12 mouse cellular contexts compared by ENCODE assay signal in genomic region chr2:38471745-38472144, GRCm38 (mm10). TPM values are rescaled to one million over a fixed set of nuclear protein-coding genes. Genes with fewer than 3 reads are reported as not detected.
DNase-seq lines count a peak whose midpoint lies in the region; ATAC-seq lines count a peak whose summit lies in the region.
"Had no signal": no experiment of that assay in that cellular context is flagged by ENCODE, and none has a peak within 500 bp of the region (broad histone marks: within the 10 kb centered on the region; RNA-seq: fewer than 3 reads in every experiment).

No protein-coding gene starts in this region.

- no peak overlapping the region for H3K4me3 ChIP-seq in midbrain, embryonic 10.5 days
- H3K4me3 ChIP-seq: embryonic facial prominence, embryonic 12.5 days; heart, embryonic 13.5 days; lung, embryonic 15.5 days had no signal

- H3K9me3 ChIP-seq in midbrain, embryonic 10.5 days (replicated peaks) = no peaks in the 10 kb centered on the region
- H3K9me3 ChIP-seq: embryonic facial prominence, embryonic 12.5 days; heart, embryonic 13.5 days; lung, embryonic 15.5 days had no signal

- DNase-seq in CD4-positive helper T cell, adult 2 months (ENCODE audit: low read depth, low spot score) = peak; percentile 71
- DNase-seq in MEL-GATA-1-ER (ENCODE audit: extremely low read depth, low read depth) = peak; percentile 34
- no peak for DNase-seq in midbrain, embryonic 10.5 days (ENCODE audit: low spot score)
- no peak for DNase-seq in layer of hippocampus, adult 9-10 months (ENCODE audit: low spot score)
- no peak for DNase-seq in lung, postnatal 10 days
- DNase-seq: kidney, adult 18-20 months; right cerebral cortex, postnatal 25 days had no signal

- no peaks in the 10 kb centered on the region for H3K36me3 ChIP-seq in midbrain, embryonic 10.5 days
- H3K36me3 ChIP-seq: embryonic facial prominence, embryonic 12.5 days; heart, embryonic 13.5 days; lung, embryonic 15.5 days had no signal

- no peaks in the 10 kb centered on the region for H3K4me1 ChIP-seq in midbrain, embryonic 10.5 days
- H3K4me1 ChIP-seq: embryonic facial prominence, embryonic 12.5 days; lung, embryonic 15.5 days had no signal

- 89% methylated on average over 5 of the region's 5 CpGs for WGBS in midbrain, embryonic 10.5 days

- H3K27me3 ChIP-seq in midbrain, embryonic 10.5 days (ENCODE audit: low read depth, poor library complexity, severe bottlenecking) = no peaks in the 10 kb centered on the region
- H3K27me3 ChIP-seq: embryonic facial prominence, embryonic 12.5 days; lung, embryonic 15.5 days had no signal

- no peak overlapping the region for H3K27ac ChIP-seq in midbrain, embryonic 10.5 days (replicated peaks)
- H3K27ac ChIP-seq: embryonic facial prominence, embryonic 12.5 days; heart, embryonic 13.5 days; lung, embryonic 15.5 days had no signal

- peak; percentile 89 for ATAC-seq in granulocyte monocyte progenitor cell, adult 5-6 weeks (replicated peaks; ENCODE audit: poor library complexity, severe bottlenecking)
- ATAC-seq in monocyte, adult 5-6 weeks (replicated peaks; ENCODE audit: insufficient number of reproducible peaks, low FRiP score, low TSS enrichment, poor library complexity, severe bottlenecking) = peak; percentile 32; the same call in 1 of the 2 replicates

RNA-seq across cellular contexts. Expression of gene Nek6, which starts 39.7 kb away (rescaled TPM):
- 7.3 and 24.4 TPM in 2 replicates for total RNA-seq in granulocyte monocyte progenitor cell, adult 5-6 weeks (2014; fragmentation: Nextera tagmentation)
- 7.5 TPM in 2 replicates for total RNA-seq in granulocyte monocyte progenitor cell, adult 5-6 weeks (2017)
- total RNA-seq in monocyte, adult 5-6 weeks (2017) = 0.39 to 0.57 TPM (median 0.53 TPM) in 3 replicates
- 87.4 and 96.9 TPM in 2 replicates for polyA plus RNA-seq in midbrain, embryonic 10.5 days (2016; fragmentation: Nextera tagmentation; extraction: Ambion mirVana)

Comparison
In these comparisons a context has a peak if more than half of its experiments do, and no peak if none do; other contexts are left out.
1. DNase-seq: peak in CD4-positive helper T cell, adult 2 months (single experiment) and MEL-GATA-1-ER (single experiment); none in midbrain, embryonic 10.5 days (single experiment), layer of hippocampus, adult 9-10 months (single experiment) and lung, postnatal 10 days (single experiment).